Mouse (Mus musculus) spleen, postnatal 10 days (tissue): ENCODE data around the gene Gm26602.

Experiments
- DNase-seq, 2 experiments: peaks; one replicate each; pipeline ENCODE4 v3.0.0; 2021 to 2022; ENCODE audit warnings: low spot score in 2 of 2

Gm26602 gene

GRCm38 (mm10) chr10:79910556-79910955, at the start of gene Gm26602:
TSS of gene Gm26602 (plus strand) at chr10:79910856.
- no peak for DNase-seq

DNA sequence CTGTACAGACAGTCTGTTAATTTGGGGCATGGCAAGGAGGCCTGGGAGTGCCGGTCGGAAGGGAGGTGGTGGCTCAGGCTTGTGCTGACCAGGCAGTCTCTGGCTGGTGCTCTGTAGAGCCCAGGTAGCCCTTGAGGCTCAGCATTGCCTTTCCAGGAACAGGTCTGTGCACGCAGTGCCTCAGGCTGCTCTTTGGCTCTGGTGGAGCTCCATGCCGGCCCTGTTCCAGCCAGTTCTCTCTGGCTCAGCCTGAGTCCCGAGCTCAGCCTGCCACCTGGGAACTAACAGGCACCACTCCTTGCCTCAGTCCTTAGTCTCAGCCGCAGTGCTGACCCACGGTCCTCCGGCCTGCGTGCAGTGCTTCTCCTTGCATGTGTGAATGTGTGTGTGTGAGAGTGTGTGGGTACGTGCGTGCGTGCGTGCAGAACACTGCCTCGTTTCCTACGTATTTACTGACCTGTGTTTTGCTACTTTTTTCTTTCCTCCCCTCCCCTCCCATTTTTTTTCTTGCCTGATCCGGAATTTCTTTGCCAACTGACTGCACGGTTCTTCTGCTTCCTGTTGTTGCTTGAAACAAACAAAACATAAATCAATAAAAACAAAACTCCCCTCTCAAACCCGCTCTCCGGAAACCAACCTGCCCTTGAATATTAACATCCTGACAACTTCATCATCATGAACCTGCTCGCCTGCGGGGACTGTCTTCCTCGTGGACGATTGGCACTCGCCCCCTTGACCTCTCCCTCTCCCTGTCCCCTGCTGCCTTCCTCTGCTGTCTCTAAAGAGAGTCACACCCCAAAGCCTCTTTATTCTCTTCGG, 49.2 kb upstream of the Gm26602 start:
- no peak for DNase-seq

GRCm38 (mm10) chr10:79862049-79862788, 48.4 kb upstream of the Gm26602 start:
- DNase-seq, result no peak

DNA sequence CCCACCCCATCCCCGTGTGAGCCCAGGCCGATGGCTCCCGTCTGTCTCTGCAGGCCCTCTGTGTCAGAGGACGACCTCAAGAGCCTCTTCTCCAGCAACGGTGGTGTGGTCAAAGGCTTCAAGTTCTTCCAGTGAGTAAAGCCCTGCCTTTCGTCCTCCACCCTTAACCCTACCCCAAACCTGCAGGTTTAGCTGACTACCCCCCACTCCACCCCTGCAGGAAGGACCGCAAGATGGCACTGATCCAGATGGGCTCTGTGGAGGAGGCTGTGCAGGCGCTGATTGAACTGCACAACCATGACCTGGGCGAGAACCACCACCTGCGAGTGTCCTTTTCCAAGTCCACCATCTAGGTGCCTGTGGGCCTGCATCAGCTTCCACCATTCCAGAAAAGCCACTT, 47.7 kb upstream of the Gm26602 start:
- no peak for DNase-seq

DNA sequence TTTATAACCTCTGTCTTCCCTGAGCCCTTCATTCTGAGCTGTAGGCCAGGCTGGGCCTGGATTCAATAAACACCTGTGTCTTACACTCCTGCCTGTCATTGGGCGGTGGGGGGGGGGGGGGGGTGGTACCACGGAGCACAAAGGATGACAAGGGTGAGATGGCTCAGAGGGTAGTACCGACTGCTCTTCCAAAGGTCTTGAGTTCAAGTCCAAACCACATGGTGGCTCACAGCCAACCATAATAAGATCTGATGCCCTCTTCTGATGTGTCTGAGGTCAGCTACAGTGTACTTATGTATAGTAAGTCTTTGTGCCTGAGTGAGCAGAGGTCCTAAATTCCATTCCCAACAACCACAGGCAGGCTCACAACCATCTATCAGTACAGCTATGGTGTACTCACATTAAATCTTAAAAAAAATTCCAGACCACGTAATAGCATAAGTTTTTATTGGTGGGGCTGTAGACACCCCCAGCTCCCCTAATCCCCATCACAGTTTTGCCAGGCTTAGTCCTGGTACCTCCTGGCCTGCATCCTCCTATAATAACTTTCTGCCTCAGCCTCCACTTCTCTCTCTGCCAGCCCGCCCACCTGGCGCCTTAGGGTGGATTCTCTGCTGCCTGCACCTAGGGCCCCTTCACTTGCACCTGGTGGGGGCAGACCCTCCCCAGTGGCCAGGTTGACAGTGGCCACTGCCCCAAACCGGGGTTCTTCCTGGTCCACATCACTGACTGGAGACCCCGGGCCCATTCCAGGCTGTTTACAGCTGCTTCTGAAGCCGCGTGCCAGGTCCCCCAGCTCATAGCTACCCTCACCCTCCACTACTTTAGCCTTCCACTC, 46.1 kb upstream of the Gm26602 start:
- DNase-seq, result no peak

DNA sequence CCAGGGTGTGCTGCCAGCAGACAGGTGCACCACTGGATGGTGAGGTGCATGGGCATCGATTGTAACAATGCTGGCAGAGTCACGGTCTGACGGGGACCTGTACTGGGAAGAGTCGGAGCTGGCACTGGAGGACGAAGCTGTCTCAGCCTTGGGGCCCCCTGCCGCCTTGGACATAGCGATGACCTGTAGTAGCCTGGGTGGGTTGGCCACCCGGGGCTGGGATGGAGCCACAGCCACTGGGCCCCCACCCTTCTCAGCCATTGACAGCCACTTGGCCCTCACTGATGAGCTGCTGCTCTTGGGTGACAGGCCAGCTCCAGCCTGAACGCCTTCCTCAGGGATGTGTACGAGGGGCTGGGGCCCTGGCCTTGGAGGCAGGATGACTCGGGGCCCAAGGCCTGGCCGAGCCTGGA, 45.5 kb upstream of the Gm26602 start:
- no peak for DNase-seq

DNA sequence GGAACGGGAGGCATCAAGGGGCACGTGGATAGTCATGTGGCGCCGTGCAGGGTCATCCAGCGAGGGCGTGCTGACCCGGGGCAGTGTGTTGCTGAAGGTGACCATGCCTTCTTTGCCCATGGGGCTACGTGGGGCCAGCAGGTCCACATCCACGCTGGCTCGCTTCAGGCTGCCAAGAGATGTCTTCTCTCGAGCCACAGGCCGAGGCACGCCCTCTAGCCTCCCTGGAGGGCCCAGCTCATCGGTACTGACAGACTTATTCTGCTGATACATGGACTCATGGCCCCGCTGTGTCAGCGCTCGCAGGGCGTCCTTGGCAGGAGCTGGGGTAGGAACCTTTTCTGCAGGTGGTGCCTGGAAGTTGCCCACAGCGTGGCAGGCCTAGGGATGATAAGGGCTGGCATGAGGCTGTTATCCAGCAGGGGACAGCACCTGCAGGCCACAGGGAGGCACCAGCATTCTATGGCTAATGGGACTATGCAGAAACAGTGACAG, 44.8 kb upstream of the Gm26602 start:
- no peak for DNase-seq

DNA sequence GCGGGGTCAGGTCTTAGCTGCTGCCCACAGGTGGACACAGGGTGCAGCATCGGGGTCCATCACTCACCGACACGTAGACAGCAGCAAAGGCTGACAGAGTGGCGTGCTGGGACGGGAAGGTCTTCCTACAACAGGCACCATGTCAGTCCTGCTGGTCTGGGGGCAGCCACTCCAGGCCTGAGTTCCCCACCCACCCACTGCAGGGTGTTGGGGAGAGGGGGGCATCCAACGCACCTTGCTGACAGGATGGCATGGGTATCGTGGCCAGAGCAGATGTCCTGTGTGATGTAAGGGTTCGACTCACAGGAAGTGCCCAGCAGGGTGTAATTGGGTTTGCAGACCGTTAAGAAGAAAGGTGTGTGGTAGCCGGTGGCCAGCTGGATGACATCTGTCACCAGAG, 44.1 kb upstream of the Gm26602 start:
- DNase-seq, result no peak

- DNase-seq, result no peak
Measured at GRCm38 (mm10) chr10:79871845-79872244, 38.8 kb upstream of the Gm26602 start.

- no peak for DNase-seq
Measured at GRCm38 (mm10) chr10:79872862-79873261, 37.8 kb upstream of the Gm26602 start.

DNA sequence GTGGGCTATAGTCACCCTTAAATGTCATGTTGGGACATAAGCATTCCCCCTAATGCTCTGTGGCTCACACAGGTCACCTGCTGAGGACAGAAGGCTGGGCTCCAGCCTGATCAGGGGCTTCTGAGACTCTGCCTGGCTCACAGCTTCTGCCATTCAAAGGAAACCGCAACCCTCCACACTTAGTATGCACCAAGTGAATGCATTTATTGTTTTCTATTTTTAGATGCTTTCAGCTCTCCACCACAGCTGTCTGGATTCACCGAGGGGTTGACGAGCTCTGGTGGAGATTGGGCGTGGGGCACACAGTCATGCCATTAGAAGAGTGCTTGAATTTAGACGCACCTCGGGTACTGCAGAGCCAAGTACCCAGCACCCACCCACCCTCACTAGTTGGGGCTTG, 37.3 kb upstream of the Gm26602 start:
- no peak for DNase-seq

GRCm38 (mm10) chr10:79873715-79874289, 36.9 kb upstream of the Gm26602 start:
- DNase-seq, result no peak

- DNase-seq, result no peak
Measured at GRCm38 (mm10) chr10:79874290-79874862, 36.3 kb upstream of the Gm26602 start, which contains the start of the genes Prtn3 and Plppr3. TSS of gene Prtn3 (plus strand) at chr10:79874476. TSS of gene Plppr3 (minus strand) at chr10:79874634.

DNA sequence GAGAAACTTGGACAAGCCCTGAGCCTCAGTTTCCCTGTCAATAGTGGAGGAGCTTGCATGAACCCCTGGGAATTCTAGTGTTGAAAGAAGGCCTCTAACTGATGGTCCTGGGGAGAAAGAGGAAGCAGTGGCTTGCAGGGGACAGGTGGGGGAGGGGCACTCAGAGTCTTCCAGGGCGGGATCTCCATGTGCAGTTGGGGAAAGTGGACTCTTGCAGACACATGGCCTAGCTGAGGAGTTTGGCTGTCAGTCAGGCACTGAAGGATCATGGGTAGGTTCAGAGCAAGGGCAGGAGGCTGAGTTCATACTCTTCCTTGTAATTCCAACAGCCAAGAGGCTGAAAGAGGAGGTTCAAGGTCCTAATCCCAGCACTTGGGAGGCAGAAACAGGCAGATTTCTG, 33.5 kb upstream of the Gm26602 start:
- no peak for DNase-seq

GRCm38 (mm10) chr10:79877757-79878156, 32.9 kb upstream of the Gm26602 start:
- no peak for DNase-seq

GRCm38 (mm10) chr10:79879527-79879926, 31.1 kb upstream of the Gm26602 start:
- no peak for DNase-seq

DNA sequence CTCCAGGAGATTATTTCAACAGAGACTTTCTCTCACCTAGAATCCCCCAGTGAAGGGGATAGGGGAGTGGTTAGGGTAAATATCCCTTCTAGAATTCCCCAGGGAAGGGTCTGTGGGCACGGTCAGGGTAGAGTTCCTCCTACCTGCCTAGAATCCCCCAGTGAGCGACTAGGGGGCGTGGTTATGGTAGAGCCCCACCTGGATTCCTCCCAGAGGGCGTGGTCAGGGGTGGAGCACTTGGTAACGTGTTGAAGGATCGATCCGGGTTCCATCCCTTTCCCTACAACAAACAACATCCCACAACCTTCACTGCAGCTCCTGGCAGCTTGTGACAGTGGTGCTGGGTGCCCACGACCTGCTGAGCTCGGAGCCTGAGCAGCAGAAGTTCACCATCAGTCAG, 29.9 kb upstream of the Gm26602 start:
- DNase-seq, result no peak

DNA sequence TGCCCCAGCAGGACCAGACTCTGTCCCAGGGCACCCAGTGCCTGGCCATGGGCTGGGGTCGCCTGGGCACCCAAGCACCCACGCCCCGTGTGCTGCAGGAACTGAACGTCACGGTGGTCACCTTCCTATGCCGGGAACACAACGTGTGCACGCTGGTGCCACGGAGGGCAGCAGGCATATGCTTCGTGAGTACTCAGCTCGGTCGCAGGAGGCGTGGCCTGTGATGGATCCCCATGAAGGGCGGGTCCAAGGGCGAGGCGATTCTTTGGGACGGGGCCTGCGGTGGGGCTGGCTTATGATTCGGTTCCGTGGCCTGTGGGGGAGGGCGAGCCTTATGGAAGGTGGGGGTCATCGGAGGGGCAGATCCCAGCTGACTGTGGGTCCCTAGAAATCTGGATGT, 28.7 kb upstream of the Gm26602 start:
- DNase-seq, result peak in 1 of 2 experiments; percentile 57

DNA sequence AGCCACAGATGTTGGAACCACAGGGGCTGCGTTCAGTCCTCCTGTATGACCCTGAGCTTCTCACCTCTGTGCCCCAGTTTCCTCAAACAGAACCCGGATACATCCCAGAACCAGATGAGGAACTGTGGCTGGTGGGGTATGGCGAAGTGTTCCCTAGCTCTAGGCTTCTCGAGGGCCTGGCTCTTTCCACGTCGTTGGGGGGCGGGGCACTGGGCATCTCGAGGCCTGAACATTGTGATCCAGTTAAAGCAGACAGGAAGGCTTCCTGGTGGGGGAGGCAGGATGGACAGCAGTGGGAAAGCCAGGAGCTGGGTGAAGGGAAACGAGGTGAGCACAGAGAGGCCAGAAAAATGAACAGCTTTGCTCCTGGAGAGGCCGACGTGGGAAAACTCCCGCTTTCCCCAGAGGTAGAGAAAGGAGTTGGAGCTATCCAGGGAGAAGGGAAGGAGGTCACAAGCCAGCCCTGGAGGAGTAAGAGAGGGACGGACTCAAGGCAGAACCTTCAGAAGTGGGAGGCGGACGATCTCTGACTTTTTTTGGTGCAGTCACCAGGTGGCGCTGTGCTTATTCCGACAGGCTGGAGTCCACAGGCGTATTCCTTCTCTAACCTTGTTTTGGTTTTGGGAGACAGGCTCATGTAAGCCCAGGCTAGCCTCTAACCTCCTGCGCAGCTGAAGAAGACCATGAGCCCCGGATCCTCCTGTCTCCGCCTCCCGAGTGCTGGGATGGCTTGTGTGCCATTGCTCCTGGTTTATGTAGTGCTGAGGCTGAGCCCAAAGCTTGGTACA, 27.2 kb upstream of the Gm26602 start:
- peak; percentile 69 to 87 for DNase-seq

GRCm38 (mm10) chr10:79884446-79884845, 26.2 kb upstream of the Gm26602 start:
- no peak for DNase-seq
